Mouse (Mus musculus) layer of hippocampus, postnatal 36 days (tissue): Measurements from ENCODE around the gene Zfp185. TPM values are rescaled to one million over a fixed set of nuclear protein-coding genes. Genes with fewer than 3 reads are reported as not detected.

Experiments used
- DNase-seq, 2 experiments: peaks; one replicate each; pipeline ENCODE4 v3.0.0; 2022
- total RNA-seq, 2 experiments: library from RNA; stranded (reverse); gene quantifications; 2 replicates each; pipeline ENCODE4 v1.2.3; 2021

Gene Zfp185
- 1 to 10 TPM in 1 of 2 experiments, under 1 TPM in 1; 0.91 to 1.0 TPM for total RNA-seq

- no peak for DNase-seq
Measured at GRCm38 (mm10) chrX:72986841-72987519, at the start of gene Zfp185. TSS of gene Zfp185 (plus strand) at chrX:72987339.

- DNase-seq = no peak
Measured at GRCm38 (mm10) chrX:72953464-72953863, 33.7 kb upstream of the Zfp185 start.

GRCm38 (mm10) chrX:72956486-72956885 is 30.7 kb upstream of the Zfp185 start:
- DNase-seq = no peak

GRCm38 (mm10) chrX:72960431-72960830 is 26.7 kb upstream of the Zfp185 start:
- DNase-seq = no peak

- no peak for DNase-seq
Measured at GRCm38 (mm10) chrX:72961511-72961910, 25.6 kb upstream of the Zfp185 start.

- DNase-seq = no peak
Measured at GRCm38 (mm10) chrX:72962743-72963142, 24.4 kb upstream of the Zfp185 start.

- no peak for DNase-seq
Measured at GRCm38 (mm10) chrX:72982831-72983230, 4.3 kb upstream of the Zfp185 start.

GRCm38 (mm10) chrX:72985607-72986006 is 1.5 kb upstream of the Zfp185 start:
- DNase-seq = no peak

- DNase-seq = no peak
Measured at GRCm38 (mm10) chrX:72987520-72987905, 374 bp downstream of the Zfp185 start.

GRCm38 (mm10) chrX:72988431-72988830 is 1.3 kb downstream of the Zfp185 start:
- DNase-seq = no peak

GRCm38 (mm10) chrX:72990581-72990980 is 3.4 kb downstream of the Zfp185 start:
- DNase-seq = no peak

- no peak for DNase-seq
Measured at GRCm38 (mm10) chrX:72992291-72992919, 5.3 kb downstream of the Zfp185 start.

- no peak for DNase-seq
Measured at GRCm38 (mm10) chrX:72995542-72995941, 8.4 kb downstream of the Zfp185 start.

- no peak for DNase-seq
Measured at GRCm38 (mm10) chrX:73003110-73003509, 16.0 kb downstream of the Zfp185 start.

GRCm38 (mm10) chrX:73005678-73006077 is 18.5 kb downstream of the Zfp185 start:
- DNase-seq = no peak

- peak; percentile 89 to 90 for DNase-seq
Measured at GRCm38 (mm10) chrX:73007597-73008479, 20.7 kb downstream of the Zfp185 start.

- no peak for DNase-seq
Measured at GRCm38 (mm10) chrX:73012846-73013245, 25.7 kb downstream of the Zfp185 start.

GRCm38 (mm10) chrX:73037003-73037402 is 49.9 kb downstream of the Zfp185 start, which contains the start of gene Pnma5:
TSS of gene Pnma5 (minus strand) at chrX:73037103.
- DNase-seq = no peak

- no peak for DNase-seq
Measured at GRCm38 (mm10) chrX:73038831-73039230, 51.7 kb downstream of the Zfp185 start.

GRCm38 (mm10) chrX:73039666-73040065 is 52.5 kb downstream of the Zfp185 start:
- DNase-seq = no peak

GRCm38 (mm10) chrX:73053860-73054563 is 66.9 kb downstream of the Zfp185 start:
- peak; percentile 88 to 91 for DNase-seq

- DNase-seq = no peak
Measured at GRCm38 (mm10) chrX:73061528-73061927, 74.4 kb downstream of the Zfp185 start.
